Mouse (Mus musculus) G1E (cell line): ENCODE results near the gene Brd4.

Experiments
- CTCF ChIP-seq: IDR thresholded peaks from 2 replicates; pipeline ENCODE4 v1.5.1; 2012; ENCODE audit warnings: low read depth, low read length, inconsistent platforms, mixed read lengths
- GATA1 ChIP-seq: IDR thresholded peaks from 2 replicates; pipeline ENCODE4 v1.6.1; 2012; ENCODE audit warnings: borderline replicate concordance, low read length, inconsistent platforms, mixed read lengths
- GATA2 ChIP-seq: IDR thresholded peaks from 2 replicates; pipeline ENCODE4 v1.6.1; 2012; ENCODE audit warnings: low read depth, low read length, inconsistent platforms, borderline replicate concordance
- TAL1 ChIP-seq: conservative IDR thresholded peaks from 2 replicates; pipeline ENCODE4 v1.6.1; 2012; ENCODE audit warnings: low read depth, low read length, inconsistent platforms, mixed read lengths

GRCm38 (mm10) chr17:32257452-32257851 lies 27.1 kb downstream of the Brd4 start:
- no peak for TF ChIP-seq GATA1
- no peak for TF ChIP-seq CTCF
- no peak for TF ChIP-seq TAL1
- TF ChIP-seq GATA2, result no peak
